Mouse (Mus musculus): ENCODE measurements at regions not wholly inside any gene's neighbourhood (a gene's known extent, or its start where the extent isn't known, plus 50 kb on each side); places are given as distances from the start of the nearest gene placed in this dataset.

DNA sequence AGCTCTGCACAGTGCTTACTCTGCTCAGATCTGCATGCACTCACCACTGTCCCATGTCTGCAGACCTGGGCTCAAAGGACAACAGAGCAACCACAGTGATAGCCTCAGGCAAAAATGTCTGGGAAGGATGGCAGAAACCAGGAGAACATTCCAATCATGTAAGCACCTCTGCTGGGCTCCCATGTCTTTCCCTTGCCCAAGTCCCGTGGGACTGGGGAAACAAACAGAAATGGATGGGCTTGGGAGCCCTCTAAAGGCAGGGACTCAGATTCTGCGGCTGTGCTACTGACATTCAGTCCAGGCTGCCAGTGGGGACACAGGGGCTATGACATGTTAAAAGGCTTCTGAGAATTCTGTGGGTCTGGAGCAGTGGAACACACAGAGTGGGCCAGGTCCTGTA, 128.8 kb upstream of the Dock1 start:
- no peak for DNase-seq

DNA sequence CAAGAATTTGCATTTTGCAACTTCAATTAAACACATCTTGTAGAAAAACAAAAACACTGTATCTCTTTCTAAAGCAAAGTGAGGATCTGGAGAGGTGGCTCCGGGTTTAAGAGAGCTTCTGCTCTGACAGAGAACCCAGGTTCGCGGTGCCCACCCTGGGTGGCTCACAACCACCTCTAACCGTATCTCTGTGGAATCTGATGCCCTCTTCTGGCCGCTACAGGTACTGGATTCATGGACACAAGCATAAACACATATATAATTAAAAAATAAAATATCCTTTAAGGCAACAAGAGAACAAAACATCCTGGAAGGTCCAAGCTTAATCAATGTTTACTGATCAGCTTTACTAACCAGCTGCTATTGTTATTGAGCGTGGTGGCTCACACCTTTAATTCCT, 124.3 kb upstream of the Dock1 start:
- no peak for DNase-seq

DNA sequence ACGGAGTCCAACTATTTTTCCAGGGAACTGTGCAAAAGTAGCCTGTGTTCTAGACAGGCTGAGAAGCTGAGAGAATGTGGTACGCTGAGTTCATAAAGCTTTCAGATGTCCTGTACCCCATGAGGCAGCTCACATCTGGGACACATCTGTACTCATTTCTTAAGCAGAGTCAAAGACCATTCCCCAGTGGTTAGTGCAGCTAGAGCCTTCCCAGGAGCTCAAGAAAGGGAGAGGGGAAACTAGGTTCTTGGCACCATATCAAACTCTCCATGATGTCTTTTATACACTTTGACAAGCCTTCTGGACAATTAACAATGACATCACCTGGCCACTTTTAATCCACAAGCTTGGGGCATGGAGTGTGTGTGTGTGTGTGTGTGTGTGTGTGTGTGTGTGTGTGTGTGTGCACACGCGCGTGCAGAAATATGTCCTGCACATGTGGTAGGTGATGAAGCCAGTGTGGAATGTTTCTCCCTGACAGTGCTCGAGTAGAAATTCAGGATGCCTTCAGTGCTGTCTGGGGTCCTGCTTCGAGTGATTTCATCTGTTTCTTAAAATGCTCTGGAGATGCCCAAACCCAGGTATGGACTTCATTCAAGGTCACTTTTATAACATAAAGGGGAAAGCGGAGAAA, 121.1 kb upstream of the Dock1 start:
- DNase-seq: no peak

DNA sequence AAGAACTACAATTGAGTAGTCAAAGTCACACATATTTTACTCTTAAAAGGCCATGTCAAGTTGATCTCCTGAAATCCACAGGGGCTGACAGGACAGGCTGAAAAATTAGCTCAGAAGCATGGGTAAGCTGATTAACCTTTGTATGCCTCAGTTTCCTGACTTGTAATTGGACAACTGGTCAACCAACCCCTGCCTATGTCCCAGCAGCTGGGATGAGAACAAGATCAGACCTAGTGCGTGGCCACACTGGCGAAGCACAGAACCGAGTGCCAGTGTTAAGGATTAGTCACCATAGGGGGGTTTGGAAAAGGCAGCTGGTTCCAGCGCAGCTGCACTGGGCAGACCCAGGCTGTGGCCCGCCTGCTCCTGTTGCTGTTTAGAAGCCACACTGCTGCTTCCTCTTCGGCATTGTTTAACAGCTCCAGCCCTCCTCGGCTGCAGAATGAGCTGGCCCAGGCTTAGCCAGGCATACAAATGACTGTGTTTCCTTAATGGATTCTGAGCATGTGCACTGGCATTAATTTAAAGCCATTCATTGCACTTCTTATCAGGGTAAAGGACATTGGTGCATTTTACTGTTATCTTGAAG, 120.1 kb upstream of the Dock1 start:
- DNase-seq: peak; percentile 21

DNA sequence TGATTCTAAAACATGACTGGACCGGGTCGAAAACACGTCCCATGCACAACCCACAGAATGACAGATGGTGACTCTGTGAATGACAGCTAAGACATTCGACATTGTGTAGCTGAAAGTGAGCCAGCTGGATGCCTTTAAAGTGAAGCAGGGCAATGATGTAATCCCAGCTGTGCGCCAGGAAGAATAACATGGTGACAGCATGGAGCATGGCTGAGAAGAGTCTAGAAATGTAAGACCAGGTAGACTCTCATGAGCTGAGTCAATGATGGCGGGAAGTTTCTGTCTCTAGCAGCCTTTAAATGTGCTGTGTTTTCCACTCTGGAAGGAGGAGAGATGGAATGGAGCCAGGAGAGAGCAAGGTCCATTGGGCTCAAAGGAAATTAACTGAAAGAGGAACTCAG, 118.4 kb upstream of the Dock1 start:
- no peak for DNase-seq

DNA sequence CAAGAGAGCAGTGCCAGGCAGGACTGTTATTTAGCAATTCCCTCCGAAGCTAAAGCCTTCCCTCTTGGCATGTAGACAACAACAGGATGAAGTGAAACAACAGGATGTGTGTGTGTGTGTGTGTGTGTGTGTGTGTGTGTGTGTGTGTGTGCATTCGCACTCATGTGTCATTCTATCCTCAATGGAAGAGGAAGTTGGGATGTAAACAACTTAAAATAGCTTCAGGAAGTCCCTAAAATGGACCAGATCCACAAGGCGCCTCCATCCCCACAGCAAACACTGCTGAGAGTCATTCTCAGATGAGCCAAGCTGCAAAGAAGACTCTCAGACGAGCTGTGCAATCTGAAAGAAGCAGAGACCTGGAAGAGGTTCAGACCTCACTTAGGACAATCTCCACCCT, 114.4 kb upstream of the Dock1 start:
- no peak for DNase-seq

DNA sequence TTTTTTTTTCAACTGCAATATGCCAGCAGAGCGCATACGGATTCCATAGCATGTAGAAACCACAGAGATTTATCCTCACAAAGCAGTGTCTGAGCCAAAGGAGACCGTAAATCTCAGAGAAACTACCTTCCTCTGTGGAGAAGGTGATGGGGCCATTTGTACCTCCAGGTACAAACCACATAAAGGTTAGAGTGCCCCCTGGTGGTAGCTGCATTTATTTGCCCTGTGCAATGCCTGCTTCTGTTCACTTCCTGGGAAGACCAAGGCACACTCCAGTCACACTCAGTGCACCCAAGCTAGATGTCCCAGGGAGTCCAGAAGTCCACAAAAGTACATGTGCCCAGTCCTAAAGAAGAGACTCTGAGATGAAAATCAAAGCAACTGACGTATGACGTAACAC, 104.1 kb upstream of the Dock1 start:
- peak; percentile 62 for DNase-seq

DNA sequence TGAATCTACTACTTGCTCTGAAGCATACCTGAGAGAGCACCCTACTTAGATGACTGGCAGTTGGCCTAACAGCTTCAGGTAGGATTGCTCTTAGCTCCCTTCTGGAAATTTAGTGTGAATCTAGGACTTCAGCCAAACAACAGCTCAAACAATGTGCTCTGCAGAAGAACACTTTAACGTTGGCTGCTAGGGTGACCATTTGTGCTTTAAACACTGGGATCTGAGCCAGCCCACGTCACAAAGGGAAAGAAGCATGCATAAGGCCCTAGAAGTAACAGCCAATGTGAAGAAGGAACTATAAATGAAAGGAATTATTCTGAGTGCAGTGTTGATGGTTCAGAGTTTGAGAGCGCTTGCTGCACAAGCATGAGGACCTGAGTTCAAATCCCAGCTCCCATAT, 101.2 kb upstream of the Dock1 start:
- DNase-seq: no peak

DNA sequence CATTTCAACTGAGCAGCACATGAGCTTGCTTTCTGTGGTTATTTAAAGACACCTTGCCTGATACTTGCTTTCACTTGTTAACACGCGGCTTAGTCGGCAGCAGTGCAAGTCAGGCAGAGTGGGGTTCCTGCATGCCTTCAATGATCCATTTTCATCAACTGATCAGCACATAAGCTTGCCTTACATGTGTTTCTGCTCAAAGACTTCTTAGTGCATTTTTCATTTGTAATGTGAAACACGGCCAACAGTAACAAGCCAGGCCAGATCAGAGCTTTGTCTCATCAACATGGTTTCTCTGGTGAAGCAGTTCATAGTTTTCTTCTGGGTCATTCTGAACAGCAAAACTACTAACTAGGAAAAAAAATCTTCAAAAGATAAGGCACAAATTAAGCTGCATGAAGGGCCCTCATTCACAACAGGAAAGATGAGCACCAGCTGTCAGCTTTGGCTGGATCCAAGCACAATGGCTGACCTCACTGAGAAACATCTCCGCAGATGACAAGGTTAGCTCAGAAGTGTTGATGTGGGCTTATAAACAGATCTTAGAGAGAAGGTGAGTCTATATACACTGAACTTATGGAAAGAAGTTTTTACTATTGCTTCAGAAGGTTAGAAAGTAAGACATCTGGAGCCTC, 100.2 kb upstream of the Dock1 start:
- no peak for DNase-seq

DNA sequence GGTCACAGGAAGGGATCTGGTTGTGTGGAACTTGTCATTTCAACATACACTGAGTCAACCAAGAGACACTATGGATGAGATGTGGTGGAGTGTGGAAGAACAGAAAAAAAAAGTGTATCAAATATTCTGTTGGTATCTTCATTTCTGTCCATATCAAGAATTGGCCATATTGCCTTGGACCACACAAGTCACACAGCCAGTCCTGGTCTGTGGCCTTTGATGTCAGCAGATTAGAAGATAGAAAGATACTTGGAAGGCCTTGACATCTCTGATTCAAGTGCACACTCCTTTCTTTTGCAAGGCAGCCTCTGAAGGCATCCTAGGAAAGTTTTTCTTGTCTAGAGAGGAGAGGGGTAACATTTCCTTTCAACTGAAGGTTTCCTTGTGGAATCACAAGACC, 88.7 kb upstream of the Dock1 start:
- DNase-seq: no peak

DNA sequence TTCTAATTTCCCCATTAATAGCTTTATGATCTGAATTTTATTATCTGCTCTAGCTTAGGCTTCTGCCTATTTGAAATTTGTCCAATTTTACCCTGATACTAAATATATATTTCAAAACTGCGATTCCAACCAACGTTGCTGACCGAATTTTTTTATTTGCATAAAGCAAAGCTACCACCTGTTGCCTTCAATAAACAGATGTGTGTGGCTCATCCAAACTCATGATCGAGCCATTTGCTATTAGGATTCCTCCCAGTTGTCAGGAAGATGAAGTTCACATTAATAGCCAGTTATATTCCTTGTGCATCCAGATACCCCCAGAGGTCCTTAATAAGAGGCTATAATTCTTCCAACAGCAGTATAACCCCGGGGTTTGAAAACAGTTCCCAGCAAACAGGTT, 85.0 kb upstream of the Dock1 start:
- no peak for DNase-seq

DNA sequence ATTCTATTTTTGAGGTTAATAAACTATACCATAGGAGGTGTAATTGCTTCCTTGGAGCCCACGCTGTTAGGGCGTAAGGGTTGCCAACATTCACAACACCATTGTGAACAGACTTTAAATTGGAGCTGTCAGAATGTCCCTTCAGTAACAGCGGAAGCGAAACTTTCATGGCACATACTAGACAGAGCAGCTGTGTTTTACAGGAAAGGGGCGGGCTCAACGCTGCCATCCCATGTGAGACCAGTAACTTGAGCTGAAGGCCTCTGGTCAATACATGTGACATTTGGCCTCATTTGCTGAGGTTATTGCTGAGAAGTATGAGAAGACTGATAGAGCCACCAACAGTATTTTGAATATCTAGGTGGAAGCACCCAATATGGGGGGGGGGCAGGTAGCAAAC, 83.5 kb upstream of the Dock1 start:
- no peak for DNase-seq

DNA sequence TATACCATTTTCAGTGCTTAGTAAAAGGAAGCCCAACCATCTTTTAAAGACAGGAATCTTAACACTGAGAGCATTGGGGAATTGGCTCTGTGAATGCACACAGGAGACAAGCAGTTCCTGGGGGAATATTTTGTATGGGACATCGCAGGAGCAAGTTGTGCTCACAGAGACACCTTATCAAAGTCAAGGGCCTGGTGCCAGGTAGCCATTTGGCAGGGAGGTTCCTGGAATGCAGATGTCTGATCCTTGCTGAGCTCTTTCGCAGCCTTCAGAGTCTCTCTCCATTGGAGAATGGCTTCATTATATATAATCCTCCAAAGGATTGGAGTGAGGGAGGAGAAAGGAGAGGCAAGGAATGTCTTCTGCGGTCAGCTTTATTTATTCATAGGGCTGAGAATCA, 62.6 kb upstream of the Dock1 start:
- DNase-seq: no peak

DNA sequence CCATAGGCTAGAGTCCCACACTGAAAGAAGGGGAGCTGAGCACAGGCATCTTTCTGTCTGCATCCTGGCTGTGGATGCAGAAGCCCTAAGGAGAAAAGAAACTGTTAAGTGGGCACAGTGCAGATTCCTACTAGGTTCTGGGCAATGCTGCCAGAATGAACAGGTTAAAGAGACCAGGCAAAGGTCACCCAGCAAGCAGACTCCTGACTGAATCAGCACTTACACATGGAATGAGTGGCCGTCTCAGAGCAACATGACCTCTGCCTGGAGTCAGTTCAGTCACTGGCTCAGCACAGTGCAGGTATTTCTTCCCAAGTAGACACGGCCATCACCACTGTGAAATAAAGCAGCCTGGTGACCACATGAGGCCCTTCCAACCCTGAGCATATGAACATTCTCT, 60.3 kb upstream of the Dock1 start:
- no peak for DNase-seq

DNA sequence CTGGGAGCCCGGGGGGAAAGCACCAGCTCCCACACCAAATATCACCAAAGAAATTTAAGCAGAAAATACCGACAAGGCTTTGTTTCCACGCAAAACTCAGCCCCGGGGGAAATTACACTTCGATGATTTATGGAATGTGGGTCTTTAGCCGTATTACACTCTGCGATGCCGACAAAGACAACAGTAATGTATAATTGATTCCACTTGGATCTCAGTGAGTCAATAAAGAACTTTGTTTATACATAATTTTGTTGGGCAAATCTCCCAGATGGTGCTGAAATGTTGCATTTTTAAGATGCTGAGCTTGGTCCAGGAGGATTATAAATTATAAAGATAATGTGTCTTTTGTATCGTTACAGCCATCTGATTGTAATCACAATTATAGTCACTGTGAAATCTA, 59.1 kb upstream of the Dock1 start:
- no peak for DNase-seq

DNA sequence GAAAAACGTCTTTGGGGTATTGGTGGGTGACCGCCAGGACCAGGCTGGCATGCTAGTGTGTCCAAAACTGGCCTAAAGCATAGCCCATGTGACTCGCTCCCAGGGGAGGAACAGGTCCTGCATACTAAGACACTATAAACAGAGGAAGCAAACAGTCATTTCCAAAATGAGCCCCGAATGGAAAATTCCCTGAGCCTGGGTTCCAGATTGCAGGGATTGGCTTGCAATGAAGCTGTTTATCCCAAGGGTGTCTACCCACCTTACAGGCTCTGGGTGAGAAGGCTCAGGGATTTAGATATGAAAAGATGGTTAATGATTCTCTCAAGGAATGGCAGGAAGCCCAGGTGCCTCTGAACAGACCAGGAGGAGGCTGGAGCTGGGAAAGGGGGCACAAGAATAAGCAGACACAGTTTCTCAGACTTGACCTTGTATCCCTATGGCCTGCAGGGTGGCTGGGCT, 58.2 kb upstream of the Dock1 start:
- peak; percentile 29 for DNase-seq

DNA sequence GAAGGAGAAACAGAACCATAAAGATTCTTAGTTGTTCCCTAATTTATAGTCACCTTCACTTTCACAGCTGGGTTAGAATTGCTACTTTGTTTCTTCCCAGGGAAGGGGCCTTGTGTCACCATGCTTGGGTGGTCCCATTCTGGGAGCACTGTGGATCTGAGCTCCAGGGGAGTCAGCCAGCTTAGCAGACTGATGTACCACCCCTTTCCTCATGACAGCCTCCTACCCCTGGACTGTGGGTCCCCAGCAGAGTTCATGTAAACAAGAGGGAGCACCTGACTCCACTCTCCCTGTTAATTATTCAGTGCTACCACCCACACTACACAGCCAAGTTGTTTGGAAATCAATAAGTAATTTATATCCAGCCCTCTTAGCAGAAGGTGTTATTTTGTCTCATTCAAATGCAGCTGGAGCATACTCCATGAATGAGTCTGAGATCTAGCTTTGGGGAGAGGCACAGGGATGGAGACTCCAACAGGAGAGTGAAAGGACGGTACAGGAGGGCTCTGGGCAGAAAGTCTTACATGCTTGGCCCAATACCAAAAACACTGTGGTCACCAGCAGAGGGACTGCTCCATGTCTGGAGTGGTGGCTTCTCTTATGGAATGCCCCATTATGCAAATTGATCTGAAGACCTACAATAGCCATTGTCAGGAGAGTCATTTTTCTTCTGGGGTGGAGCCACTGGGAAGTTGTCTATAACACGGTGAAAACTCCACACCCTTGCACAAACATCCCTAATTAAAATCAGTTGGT, 51.1 kb upstream of the Dock1 start:
- DNase-seq: no peak

DNA sequence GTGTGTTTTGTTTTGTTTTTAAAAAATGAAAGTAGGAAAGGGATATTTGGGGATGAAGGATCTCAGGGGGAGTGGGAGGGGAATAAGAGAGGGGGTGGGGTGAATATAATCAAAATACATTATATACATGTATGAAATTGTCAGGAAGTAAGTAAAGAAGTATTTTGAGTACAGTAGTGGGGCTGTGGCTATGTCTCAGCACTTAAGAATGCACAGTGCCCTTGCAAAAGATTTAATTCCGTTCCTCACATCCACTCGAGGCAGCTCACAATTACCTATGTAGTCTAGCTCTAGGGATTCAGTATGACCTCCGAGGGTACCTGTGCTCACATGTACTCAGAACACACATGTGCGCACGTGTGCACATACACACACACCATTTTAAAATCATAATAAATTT, 50.4 kb upstream of the Dock1 start:
- DNase-seq: no peak

Measured in right cerebral cortex, adult 18-20 months (tissue).